Mouse (Mus musculus): ENCODE results near the gene Olfr1198. TPM values are rescaled to one million over a fixed set of nuclear protein-coding genes. Genes with fewer than 3 reads are reported as not detected.

Olfr1198 gene
- not detected in 2 replicates for polyA plus RNA-seq (2021; fragmentation: Nextera tagmentation)
- long read RNA-seq, experiment 1 = 0 reads
- long read RNA-seq, experiment 2 = 0 reads

GRCm38 (mm10) chr2:88751270-88751669 lies at the start of gene Olfr1198:
Olfr1198 (minus strand) TSS chr2:88751370.

GRCm38 (mm10) chr2:88792736-88793135 lies 41.6 kb upstream of the Olfr1198 start, which contains the start of gene Olfr1201:
Olfr1201 (plus strand) TSS chr2:88793036.

GRCm38 (mm10) chr2:88770388-88770787 lies 19.2 kb upstream of the Olfr1198 start, which contains the start of gene Olfr1200:
Olfr1200 (minus strand) TSS chr2:88770488.

GRCm38 (mm10) chr2:88760369-88760768 lies 9.2 kb upstream of the Olfr1198 start, which contains the start of gene Olfr1199:
Olfr1199 (minus strand) TSS chr2:88760469.

GRCm38 (mm10) chr2:88732266-88732665 lies 18.9 kb downstream of the Olfr1198 start, which contains the start of gene Olfr1197:
Olfr1197 (minus strand) TSS chr2:88732366.

GRCm38 (mm10) chr2:88704497-88704896 lies 46.7 kb downstream of the Olfr1198 start, which contains the start of gene Olfr1196:
Olfr1196 (minus strand) TSS chr2:88704597.

Other genes with a start within 250 kb of the Olfr1198 start
- gene Olfr1186, start 232.8 kb downstream of the Olfr1198 start, polyA plus RNA-seq (2021; fragmentation: Nextera tagmentation) = not detected in 2 replicates
- gene Olfr1188, start 194.4 kb downstream of the Olfr1198 start, polyA plus RNA-seq (2021; fragmentation: Nextera tagmentation) = not detected in 2 replicates
- gene Olfr1189, start 164.9 kb downstream of the Olfr1198 start, polyA plus RNA-seq (2021; fragmentation: Nextera tagmentation) = not detected in 2 replicates
- gene Olfr1191-ps1, start 110.8 kb downstream of the Olfr1198 start, polyA plus RNA-seq (2021; fragmentation: Nextera tagmentation) = not detected in 2 replicates
- gene Olfr1192-ps1, start 102.9 kb downstream of the Olfr1198 start, polyA plus RNA-seq (2021; fragmentation: Nextera tagmentation) = not detected in 2 replicates
- gene Olfr1193, start 75.7 kb downstream of the Olfr1198 start, polyA plus RNA-seq (2021; fragmentation: Nextera tagmentation) = not detected in 2 replicates
- not detected in 2 replicates for gene Olfr1195, start 62.2 kb downstream of the Olfr1198 start, polyA plus RNA-seq (2021; fragmentation: Nextera tagmentation)
- not detected in 2 replicates for gene Olfr1196, start 46.8 kb downstream of the Olfr1198 start, polyA plus RNA-seq (2021; fragmentation: Nextera tagmentation)
- gene Olfr1197, start 19.0 kb downstream of the Olfr1198 start, polyA plus RNA-seq (2021; fragmentation: Nextera tagmentation) = not detected in 2 replicates
- gene Olfr1199, start 9.1 kb upstream of the Olfr1198 start, polyA plus RNA-seq (2021; fragmentation: Nextera tagmentation) = not detected in 2 replicates
- not detected in 2 replicates for gene Olfr1200, start 19.1 kb upstream of the Olfr1198 start, polyA plus RNA-seq (2021; fragmentation: Nextera tagmentation)
- gene Olfr1201, start 41.7 kb upstream of the Olfr1198 start, polyA plus RNA-seq (2021; fragmentation: Nextera tagmentation) = not detected in 2 replicates
- gene Olfr1202, start 63.1 kb upstream of the Olfr1198 start, polyA plus RNA-seq (2021; fragmentation: Nextera tagmentation) = not detected in 2 replicates
- gene Olfr1205, start 78.4 kb upstream of the Olfr1198 start, polyA plus RNA-seq (2021; fragmentation: Nextera tagmentation) = not detected in 2 replicates
- not detected in 2 replicates for gene Olfr1204, start 97.9 kb upstream of the Olfr1198 start, polyA plus RNA-seq (2021; fragmentation: Nextera tagmentation)
- gene Olfr1206, start 111.9 kb upstream of the Olfr1198 start, polyA plus RNA-seq (2021; fragmentation: Nextera tagmentation) = not detected in 2 replicates
- not detected in 2 replicates for gene Olfr1208, start 150.9 kb upstream of the Olfr1198 start, polyA plus RNA-seq (2021; fragmentation: Nextera tagmentation)
- not detected in 2 replicates for gene Olfr1209, start 163.8 kb upstream of the Olfr1198 start, polyA plus RNA-seq (2021; fragmentation: Nextera tagmentation)
- not detected in 2 replicates for gene Olfr1211, start 186.7 kb upstream of the Olfr1198 start, polyA plus RNA-seq (2021; fragmentation: Nextera tagmentation)
- not detected in 2 replicates for gene Olfr1212, start 202.6 kb upstream of the Olfr1198 start, polyA plus RNA-seq (2021; fragmentation: Nextera tagmentation)
- gene Gm13762, start 228.9 kb upstream of the Olfr1198 start, polyA plus RNA-seq (2021; fragmentation: Nextera tagmentation) = not detected in 2 replicates
- gene Olfr1214, start 241.3 kb upstream of the Olfr1198 start, polyA plus RNA-seq (2021; fragmentation: Nextera tagmentation) = not detected in 2 replicates

Data from layer of hippocampus, adult 6 months (tissue).